Mouse (Mus musculus) erythroblast, adult 5-6 weeks (primary cell): Measurements from ENCODE around the gene Klhdc4. TPM values are rescaled to one million over a fixed set of nuclear protein-coding genes. Genes with fewer than 3 reads are reported as not detected.

Source experiments
- ATAC-seq: replicated peaks from 2 replicates; pipeline ENCODE4 v1.8.0; 2016; ENCODE audit warnings: moderate number of reproducible peaks, mild to moderate bottlenecking, moderate TSS enrichment, inconsistent platforms; ENCODE audit not compliant: poor library complexity, low FRiP score, severe bottlenecking
- total RNA-seq, 2 experiments: library from RNA; stranded (forward) in 1 of 2; stranded (reverse) in 1 of 2; fragments of 150-400 nt in 1 of 2; fragments of 200-764, 138-1000 nt in 1 of 2; gene quantifications; 2 replicates each; pipeline versions ENCODE4 v1.2.3 to v1.2.4; 2015 to 2017; ENCODE audit warnings: low replicate concordance in 2 of 2

The Klhdc4 gene
- total RNA-seq, 2 experiments from 2014 or later: 7.9 to 9.1 TPM

- ATAC-seq: peak; percentile 87
These were observed 21.6 kb upstream of the Klhdc4 start for GRCm38 (mm10) chr8:121850821-121851470.

DNA sequence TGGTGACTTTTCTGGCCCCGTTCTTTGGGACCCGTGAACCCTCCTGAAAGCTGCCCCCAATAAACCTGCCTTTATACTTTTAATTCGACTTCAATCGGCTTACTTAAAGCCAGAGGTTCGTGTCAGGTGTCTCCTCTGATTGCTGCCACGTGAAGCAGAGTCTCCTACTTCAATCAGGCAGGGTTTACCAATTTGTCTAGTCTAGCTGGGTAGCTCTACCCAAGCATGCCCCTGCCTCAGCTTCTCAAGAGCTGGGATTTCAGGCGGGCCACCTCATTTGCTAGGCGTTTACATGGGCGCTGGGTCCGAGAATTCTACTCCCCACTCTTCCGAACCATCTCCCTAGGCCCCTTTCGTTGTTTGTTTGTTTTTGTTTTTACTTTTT lies 21.1 kb upstream of the Klhdc4 start:
- ATAC-seq: no peak

DNA sequence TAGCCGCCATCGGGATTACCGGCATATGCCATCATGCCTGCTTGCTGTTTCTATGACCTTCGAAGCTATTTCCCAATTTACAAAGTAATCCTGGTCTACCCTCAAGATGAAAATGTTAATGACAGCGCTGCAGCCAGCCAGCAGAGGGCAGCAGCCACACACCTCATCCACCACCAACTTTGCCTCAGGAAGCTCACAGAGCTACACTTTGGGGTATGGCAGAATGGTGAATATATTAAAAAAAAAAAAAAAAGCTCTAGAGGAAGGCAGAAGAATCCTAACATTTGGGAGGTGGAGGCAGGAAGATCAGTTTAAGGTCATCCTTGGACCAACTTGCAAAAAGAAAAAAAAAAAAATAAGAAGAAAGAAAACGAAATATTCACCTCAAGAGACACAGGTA lies 20.6 kb upstream of the Klhdc4 start:
- ATAC-seq: peak; percentile 72

DNA sequence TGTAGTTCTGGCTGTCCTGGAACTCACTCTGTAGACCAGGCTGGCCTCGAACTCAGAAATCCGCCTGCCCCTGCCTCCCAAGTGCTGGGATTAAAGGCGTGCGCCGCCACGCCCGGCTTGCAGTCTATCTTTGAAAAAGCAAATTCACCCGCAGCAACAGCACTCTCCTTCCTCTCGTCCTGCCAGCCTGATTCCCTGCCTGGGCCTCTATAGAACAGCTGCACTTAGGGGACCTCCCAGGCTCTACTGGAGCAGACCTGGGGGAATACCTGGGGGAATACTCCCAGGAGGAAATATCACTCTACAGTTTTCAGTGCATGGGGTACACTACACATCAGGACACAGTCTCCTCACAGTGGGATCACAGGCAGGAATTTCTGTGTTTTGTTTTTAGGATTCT lies 19.9 kb upstream of the Klhdc4 start:
- no peak for ATAC-seq

GRCm38 (mm10) chr8:121848495-121848894 lies 19.1 kb upstream of the Klhdc4 start:
- no peak for ATAC-seq

DNA sequence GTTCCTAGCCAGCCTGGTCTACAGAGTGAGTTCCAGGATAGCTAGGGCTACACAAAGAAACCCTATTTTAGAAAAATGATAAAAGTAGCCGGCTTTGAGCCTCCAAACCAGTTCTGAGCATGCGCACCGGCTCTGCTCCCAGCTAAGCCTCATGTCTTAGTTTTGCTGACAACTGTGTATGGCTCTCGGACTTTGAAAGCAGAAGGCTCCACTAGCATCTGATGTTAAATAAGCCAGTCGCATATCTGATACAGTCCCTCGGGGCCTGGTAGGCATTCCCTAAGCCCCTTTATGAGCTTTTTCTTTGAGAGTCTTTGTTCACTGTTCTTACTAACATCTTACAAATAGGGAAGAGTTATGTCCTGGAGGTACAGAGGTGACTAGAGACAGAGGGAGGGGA lies 18.6 kb upstream of the Klhdc4 start:
- ATAC-seq: no peak

- no peak for ATAC-seq
These were observed 18.0 kb upstream of the Klhdc4 start for GRCm38 (mm10) chr8:121847261-121847822.

- ATAC-seq: no peak
These were observed 17.4 kb upstream of the Klhdc4 start for GRCm38 (mm10) chr8:121846815-121847214.

DNA sequence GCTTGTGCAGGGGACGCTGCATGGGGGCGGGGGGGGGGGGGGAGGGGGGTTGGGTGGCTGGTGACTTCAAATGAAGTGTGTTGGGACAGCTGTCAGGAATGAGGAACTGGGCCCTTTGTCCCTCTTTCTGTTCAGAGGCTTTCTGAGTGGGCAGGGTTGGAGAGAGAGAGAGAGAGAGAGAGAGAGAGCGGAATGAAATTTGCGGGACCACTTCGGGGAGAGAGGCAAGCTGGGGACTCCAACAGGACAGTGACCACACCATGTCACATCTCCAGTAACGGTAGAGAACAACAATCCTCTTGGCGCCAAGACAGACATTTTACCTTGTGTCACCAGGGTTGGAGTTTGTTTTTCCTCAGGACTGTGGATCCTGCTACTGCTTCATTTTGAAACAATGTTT lies 15.4 kb upstream of the Klhdc4 start:
- ATAC-seq: no peak

- ATAC-seq: no peak
These were observed 13.9 kb upstream of the Klhdc4 start for GRCm38 (mm10) chr8:121843184-121843733.

GRCm38 (mm10) chr8:121842064-121842955 lies 12.9 kb upstream of the Klhdc4 start:
- no peak for ATAC-seq

DNA sequence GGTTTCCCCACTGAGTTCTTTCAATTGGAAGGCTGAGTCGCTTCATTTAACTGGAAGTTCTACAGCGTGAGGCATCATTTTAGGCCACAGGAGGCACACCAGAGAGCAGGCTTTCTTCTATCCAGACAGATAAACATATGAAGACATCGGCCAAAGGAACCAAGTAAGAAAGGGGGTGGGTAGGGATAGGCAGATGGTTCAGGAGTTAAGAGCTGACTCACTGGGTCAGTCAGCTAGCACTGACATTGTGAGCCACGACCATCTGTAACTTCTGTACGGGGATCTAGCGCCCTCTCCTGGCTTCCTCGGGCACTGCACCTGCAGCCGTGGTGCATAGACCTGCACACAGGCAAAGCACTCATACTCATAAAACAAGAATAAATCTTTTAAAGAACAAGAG lies 11.9 kb upstream of the Klhdc4 start:
- peak; percentile 64; the same call in 1 of the 2 replicates for ATAC-seq

DNA sequence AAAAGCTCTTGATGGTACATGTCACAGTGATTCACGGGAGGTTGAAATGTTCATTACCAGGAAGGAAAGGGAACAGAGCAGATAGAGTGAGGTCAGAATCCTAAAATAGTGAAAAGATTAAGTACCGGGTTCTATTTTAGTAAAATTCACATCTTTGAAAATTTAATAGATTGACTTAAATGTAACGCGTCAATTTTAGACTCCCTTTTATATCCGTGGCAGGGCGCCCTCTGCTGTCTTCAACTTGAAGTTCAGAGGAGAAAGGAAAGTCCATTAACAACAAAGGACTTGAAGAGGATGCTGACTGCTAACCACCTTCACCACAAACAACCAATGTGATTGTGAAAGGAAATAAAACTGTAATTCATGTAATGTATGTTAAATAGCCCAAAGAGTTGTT lies 3.1 kb upstream of the Klhdc4 start:
- ATAC-seq: peak; percentile 94

DNA sequence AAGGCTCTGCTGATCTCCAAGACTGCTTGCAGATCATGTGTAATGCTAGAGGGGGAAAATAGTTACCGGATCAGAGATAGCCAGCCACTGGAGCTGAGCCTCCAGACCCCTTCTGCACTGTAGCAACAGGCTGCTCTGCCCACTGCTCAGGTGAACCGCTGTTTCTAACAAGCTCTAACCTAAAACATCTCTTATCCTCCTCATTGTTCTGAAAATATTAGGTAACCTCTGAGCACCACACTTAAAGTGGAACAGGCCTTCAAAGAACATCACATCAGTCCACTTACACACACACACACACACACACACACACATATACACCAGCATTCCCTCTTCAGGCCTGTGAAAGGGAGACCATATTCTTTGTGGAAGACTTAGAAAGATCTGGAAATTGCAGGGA lies 2.7 kb upstream of the Klhdc4 start:
- no peak; the same call in 1 of the 2 replicates for ATAC-seq

GRCm38 (mm10) chr8:121829777-121830362 lies 501 bp upstream of the Klhdc4 start:
- peak; percentile 61 for ATAC-seq

GRCm38 (mm10) chr8:121828376-121829023 lies 869 bp downstream of the Klhdc4 start:
- no peak for ATAC-seq

DNA sequence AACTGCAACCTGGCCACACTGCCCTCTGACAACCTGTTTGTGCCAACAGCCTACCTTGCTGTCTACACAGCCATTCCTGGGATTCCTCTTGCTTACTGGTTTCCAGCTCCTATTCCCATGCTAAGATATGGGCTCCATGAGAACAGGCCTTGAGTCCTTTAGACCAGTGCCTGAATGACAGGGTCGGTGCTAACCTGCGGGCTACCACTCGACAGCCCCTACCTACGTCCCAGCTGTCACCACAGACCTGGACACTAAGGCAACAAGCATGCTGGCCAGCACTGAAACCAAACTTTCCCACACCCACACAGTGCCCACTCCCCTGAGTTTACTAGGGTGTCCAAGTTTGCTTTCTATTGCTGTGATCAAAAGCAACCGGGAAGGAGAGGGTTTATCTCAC lies 1.6 kb downstream of the Klhdc4 start:
- ATAC-seq: no peak

DNA sequence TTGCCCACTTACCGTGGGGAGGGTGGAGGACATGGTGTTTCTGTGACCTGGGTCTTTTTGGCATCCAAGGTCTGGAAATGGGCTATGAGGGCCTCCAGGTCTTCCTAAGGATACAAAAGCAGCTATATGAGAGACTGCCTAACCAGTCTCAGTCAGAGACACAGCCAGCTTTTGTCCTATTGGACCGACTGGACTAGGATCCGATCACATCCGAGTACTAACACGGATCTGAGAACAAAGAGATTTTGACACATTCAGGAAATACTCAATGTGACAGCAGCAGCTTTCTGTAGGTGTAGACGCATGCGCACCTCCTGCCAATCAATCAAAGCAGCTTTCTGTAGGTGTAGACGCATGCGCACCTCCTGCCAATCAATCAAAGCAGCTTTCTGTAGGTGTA lies 7.6 kb downstream of the Klhdc4 start:
- no peak for ATAC-seq

DNA sequence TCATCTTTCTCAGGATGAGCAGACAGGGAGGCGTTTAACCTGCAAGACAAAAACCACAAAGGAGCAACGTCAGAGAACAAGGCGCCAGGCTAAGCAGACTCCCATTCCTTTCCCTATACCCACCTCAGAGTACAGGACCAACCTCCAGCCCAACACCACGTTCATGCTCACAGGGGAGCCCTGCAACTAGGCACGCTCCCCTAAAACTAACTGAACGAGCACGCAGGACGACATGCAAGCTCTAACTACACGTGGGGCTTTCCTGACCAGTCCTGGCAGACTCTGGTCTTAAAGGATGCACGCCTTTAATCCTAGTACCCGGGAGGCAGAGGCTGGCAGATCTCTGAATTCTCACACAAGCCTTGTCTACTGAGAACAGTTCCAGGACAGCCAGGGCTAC lies 8.0 kb downstream of the Klhdc4 start:
- no peak for ATAC-seq

- ATAC-seq: no peak
These were observed 8.5 kb downstream of the Klhdc4 start for GRCm38 (mm10) chr8:121820840-121821239.
